Mouse (Mus musculus): ENCODE data around the gene Bsg. TPM values are rescaled to one million over a fixed set of nuclear protein-coding genes. Genes with fewer than 3 reads are reported as not detected.
A peak's percentile ranks its signal among the peaks of the same experiment; 100 is the strongest.

Gene Bsg
- total RNA-seq (2021), result 100 to 1,000 TPM; 555 to 610 TPM

DNA sequence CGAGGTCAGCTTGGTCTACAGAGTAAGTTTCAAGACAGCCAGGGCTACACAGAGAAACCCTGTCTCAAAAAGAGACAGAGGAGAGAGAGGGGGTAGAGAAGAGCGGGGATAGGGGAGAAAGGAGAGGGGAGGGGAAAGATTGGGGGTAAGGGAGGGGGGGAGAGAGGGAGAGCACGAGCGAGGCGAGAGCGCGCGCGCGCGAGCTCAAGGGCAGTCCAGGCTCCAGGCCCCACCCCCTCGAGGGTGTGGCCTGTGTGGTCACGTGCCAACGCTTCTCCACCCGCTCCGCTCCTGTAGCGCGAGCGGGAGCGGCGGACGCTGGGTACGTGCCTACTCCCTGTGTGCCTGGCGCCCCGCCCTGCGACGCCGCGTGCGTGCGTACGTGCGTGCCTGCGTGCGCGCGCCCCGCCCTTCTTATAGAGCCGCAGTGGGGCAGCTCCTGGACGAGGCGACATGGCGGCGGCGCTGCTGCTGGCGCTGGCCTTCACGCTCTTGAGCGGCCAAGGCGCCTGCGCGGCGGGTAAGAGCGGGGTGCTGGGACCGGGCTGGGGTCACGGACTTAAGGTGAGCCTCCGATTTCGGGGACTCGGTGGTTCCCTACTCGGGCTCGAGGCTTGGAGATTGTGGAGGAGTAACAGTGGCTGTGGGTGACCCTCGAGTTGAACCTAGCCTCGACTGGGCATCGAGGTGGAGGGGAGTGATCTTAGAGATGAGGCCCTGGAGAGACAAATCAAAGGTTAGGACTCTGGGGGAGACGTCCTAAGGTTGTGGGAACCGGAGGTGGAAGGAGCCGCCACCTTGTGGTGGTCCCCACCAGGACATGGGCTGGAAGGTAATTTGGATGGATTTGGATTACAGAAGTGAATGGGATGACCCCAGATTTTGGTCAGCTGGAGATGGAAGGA lies at the start of gene Bsg:
Bsg (plus strand) TSS at position 427 of the 905 bp plus-strand sequence.
- DNase-seq, result peak; percentile 98 to 99

DNA sequence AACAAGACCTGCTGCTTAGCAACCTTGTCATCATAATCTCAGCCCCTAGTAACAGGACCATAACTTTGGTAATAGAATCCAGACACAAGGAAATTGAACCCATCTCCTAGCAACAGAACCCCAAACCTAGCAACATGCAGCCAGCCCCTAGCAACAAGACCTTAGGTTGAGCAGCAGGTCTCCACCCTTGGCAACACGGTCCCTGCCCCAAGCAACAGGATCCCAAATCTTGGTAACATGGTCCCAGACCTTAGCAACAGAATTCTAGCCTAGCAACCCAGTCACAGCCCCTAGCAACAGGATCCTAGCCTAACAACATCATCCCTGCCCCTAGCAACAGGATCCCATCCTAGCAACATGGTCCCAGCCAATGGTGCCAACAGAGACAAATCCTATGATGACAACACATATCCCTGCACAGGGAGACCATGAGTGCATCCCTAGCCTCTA lies 49.3 kb upstream of the Bsg start:
- peak; percentile 62 to 73 for DNase-seq

DNA sequence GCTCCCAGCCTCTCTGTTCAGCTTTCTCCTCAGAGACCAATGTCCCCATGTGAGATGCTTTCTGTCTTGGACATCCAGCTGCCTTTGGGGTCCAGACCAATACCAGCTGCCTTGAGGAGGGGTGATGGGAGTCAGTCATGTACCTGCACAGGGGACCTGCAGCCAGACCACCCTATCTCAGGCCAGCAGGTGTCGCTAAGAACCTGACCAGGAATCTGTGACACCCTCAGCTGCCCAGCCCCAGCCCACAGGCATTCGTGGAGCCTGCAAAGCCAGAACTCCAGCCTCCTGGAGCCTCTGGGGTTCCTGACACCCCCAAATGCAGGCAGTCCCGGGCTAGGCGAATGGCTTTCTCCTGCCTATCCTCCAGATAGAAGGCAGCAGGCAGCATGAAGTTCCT lies 45.5 kb upstream of the Bsg start:
- no peak for DNase-seq

GRCm38 (mm10) chr10:79660298-79660697 lies 44.0 kb upstream of the Bsg start:
- DNase-seq, result no peak

DNA sequence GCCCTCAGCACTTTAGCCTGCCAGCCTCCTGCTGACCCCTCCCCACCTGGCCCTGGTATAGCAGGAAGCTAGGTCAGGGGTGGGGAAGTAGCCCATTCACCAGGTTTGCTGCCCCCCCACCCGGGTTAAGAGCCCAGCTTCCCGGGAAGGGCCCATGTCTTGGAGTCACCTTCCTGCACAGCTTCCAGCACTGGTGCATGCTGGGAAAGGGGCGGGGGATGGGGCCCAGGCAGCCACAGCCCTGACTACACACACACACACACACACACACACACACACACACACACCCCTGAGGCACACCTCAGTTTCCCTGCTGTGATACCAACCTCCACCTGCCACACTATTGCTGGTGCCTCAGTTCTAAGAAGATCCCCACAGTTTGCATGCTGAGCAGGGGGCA lies 42.4 kb upstream of the Bsg start:
- no peak for DNase-seq

GRCm38 (mm10) chr10:79664131-79664665 lies 40.1 kb upstream of the Bsg start, which contains the start of gene Madcam1:
Gene Madcam1, plus strand, starts transcription at chr10:79664559.
- DNase-seq, result peak in 1 of 2 experiments; percentile 66

GRCm38 (mm10) chr10:79665051-79665450 lies 39.2 kb upstream of the Bsg start:
- DNase-seq, result no peak

- no peak for DNase-seq
Observed at GRCm38 (mm10) chr10:79666493-79666892, 37.8 kb upstream of the Bsg start.

DNA sequence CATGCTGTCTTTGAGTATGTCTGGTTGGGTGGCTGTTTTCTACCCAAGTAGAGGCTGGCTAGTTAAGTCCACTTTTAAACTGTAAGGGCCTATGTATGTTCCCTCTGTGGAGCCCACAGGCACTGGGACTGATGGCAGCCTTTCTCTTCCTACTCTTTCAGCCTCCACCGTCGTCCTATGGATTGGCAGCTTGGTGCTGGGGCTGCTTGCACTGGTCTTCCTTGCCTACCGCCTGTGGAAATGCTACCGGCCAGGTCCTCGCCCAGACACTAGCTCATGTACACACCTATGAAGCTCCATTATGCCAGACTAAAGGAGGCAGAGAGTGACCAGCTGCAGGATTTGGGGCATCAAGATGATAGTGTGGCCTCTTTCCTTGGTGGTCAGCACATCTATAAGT lies 36.2 kb upstream of the Bsg start:
- DNase-seq, result no peak

GRCm38 (mm10) chr10:79668771-79669575 lies 35.3 kb upstream of the Bsg start, which contains the start of gene Tpgs1:
Gene Tpgs1, plus strand, starts transcription at chr10:79669369.
- DNase-seq, result peak; percentile 89 to 92

- peak; percentile 78 to 84 for DNase-seq
Observed at GRCm38 (mm10) chr10:79669576-79670057, 34.7 kb upstream of the Bsg start.

GRCm38 (mm10) chr10:79670071-79670888 lies 34.0 kb upstream of the Bsg start:
- DNase-seq, result no peak

DNA sequence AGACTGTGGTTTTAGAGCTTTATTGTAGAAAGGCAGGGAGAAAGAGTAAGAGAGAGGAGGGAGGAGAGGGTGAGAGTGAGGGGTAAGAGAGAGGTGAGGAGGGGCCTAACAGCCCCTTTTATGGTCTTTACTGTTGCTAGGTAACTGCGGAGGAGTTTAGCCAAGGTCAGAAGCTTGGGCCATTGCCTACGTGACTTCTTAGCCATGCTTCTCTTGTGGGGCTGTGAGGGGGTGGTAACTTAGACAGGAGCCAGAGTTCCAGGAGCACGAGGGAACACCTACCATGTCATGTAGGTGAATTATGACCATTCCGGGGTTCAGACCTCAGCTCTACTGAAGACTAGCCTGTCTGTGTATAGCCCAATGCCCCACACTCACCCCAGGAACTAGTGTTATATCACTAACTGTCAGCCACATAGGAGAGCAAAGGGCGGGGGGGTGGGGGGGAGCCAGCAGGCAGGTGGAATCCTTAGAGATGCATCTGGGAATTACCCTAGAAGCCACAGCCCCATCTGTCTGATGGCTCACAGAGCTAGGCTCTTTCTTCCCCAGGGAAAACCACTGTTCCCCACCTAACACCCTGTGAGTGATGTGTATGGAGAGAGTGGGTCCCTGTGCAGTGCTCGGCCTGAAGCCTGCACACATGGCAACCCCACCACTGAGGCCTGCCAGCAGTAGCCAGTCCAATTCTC lies 32.7 kb upstream of the Bsg start:
- DNase-seq, result no peak

DNA sequence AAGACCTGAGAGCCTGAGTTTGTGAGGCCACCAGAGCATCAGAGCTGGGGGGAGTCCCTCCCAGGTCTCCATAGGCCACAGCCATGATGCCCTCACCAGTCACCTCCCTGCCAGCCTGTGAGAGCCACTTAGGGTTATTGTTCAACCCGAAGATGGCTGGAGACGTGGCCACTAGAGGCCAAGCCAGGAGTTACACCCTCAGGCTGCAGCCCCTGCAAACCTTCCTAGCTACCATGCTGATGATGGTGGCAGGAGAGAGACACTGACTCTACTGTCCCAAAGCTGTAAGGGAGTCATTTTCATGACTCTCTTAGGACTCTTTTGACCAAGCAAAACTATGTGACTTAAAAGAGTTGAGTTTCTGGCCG lies 32.2 kb upstream of the Bsg start:
- DNase-seq, result no peak

DNA sequence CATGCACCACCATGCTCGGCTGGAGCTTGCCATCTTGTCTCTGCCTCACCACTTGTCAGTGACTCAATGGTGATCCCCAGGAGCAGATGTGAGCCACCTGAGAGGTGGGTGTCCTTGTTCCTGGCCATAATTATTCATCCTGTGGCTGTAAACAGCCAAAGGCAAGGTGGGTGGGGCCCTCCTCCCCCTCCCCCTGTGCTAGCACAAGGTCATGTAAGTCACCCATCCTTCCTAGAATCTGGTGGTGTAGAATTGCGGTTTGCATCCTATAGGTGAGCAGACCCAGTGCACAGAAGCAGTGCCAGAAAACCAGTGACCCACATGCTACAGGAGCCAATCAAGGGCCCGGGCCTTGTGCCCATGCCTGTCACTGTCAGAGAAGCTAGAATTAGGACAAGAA lies 31.2 kb upstream of the Bsg start:
- DNase-seq, result no peak

GRCm38 (mm10) chr10:79675346-79676035 lies 28.8 kb upstream of the Bsg start:
- DNase-seq, result no peak

GRCm38 (mm10) chr10:79680606-79681495 lies 23.4 kb upstream of the Bsg start:
- DNase-seq, result no peak

- peak; percentile 100 for DNase-seq
Observed at GRCm38 (mm10) chr10:79681591-79682245, 22.6 kb upstream of the Bsg start, which contains the start of gene Cdc34. Gene Cdc34, plus strand, starts transcription at chr10:79682195.

- peak in 1 of 2 experiments; percentile 31 for DNase-seq
Observed at GRCm38 (mm10) chr10:79682551-79682915, 21.8 kb upstream of the Bsg start.

Measured in layer of hippocampus, postnatal 36 days (tissue).